Mouse (Mus musculus) lung, embryonic 16.5 days (tissue): ENCODE results near the gene Alk. TPM values are rescaled to one million over a fixed set of nuclear protein-coding genes. Genes with fewer than 3 reads are reported as not detected.

Experiments
- ATAC-seq: fragments of 200-750 bp; cut with Nextera tagmentation; 2 replicates; pipeline ENCODE4 v1.8.0; 2017; ENCODE audit warnings: low read depth, mild to moderate bottlenecking, moderate library complexity
- H3K27ac ChIP-seq: fragments of 300-500 bp; sonication (generic); 2 replicates; pipeline ENCODE4 v1.5.1; 2014; ENCODE audit warnings: mild to moderate bottlenecking, control low read depth, low read length
- H3K27me3 ChIP-seq: fragments of 300-500 bp; sonication (generic); 2 replicates; pipeline ENCODE4 v1.6.1; 2014; ENCODE audit warnings: low read depth, low read length, mixed read lengths; ENCODE audit not compliant: control insufficient read depth, insufficient read depth
- H3K36me3 ChIP-seq: fragments of 300-500 bp; sonication (generic); 2 replicates; pipeline ENCODE4 v1.6.1; 2014; ENCODE audit warnings: low read length; ENCODE audit not compliant: control insufficient read depth, insufficient read depth
- H3K4me1 ChIP-seq: fragments of 300-500 bp; sonication (generic); replicated peaks from 2 replicates; pipeline ENCODE4 v1.6.1; 2014; ENCODE audit warnings: low read length, mixed read lengths; ENCODE audit not compliant: control insufficient read depth, insufficient read depth
- H3K4me2 ChIP-seq: fragments of 300-500 bp; sonication (generic); 2 replicates; pipeline ENCODE4 v1.6.1; 2014; ENCODE audit warnings: low read depth, low read length, control low read depth
- H3K4me3 ChIP-seq: fragments of 300-500 bp; sonication (generic); 2 replicates; pipeline ENCODE4 v1.5.1; 2014; ENCODE audit warnings: mild to moderate bottlenecking, low read length, control low read depth
- H3K9ac ChIP-seq: fragments of 300-500 bp; sonication (generic); 2 replicates; pipeline ENCODE4 v1.6.1; 2014; ENCODE audit warnings: low read length, control low read depth
- H3K9me3 ChIP-seq: fragments of 300-500 bp; sonication (generic); 2 replicates; pipeline ENCODE4 v1.6.1; 2016; ENCODE audit warnings: low read length; ENCODE audit not compliant: control insufficient read depth
- WGBS: fragments of 180-500 bp; shearing (Covaris S2); extraction: QIAGEN DNeasy Blood & Tissue Kit; methylation state at CpG from one replicate; pipeline ENCODE4 v1.1.7; 2014; 5-methylcytosine and 5-hydroxymethylcytosine counted together
- polyA plus RNA-seq: library from polyadenylated mRNA; unstranded; fragments of >200 nt; fragmentation: Nextera tagmentation; extraction: Ambion mirVana; gene quantifications from 2 replicates; pipeline ENCODE4 v1.2.1, GENCODE M21; 2015

Alk gene
- polyA plus RNA-seq, 1 experiment from 2014 or later, result not detected

DNA sequence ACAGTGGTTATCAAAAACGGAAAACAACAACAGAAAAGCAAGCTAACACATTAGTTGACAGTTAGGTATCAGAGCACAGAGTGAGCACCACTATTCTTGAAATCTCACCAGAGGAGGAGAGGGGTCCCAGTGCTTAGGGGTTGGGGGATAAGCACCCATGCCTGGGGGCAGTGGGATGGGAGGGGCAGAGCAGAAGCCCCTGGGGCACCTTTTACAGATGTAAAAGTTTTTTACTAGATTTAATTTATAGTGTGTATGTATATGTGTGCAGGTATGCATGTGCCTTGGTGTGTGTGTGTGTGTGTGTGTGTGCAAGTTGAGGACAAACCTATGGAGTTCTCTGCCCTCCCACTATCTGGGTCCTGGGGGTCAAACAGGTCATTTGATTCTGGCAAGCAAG lies 733.8 kb downstream of the Alk start:
- no peaks in the 10 kb centered on the region for H3K4me1 ChIP-seq
- H3K36me3 ChIP-seq, result no peaks in the 10 kb centered on the region
- no peak overlapping the region for H3K4me2 ChIP-seq
- H3K27ac ChIP-seq, result no peak overlapping the region
- WGBS, result 78% methylated on average over 1 of the region's 1 CpGs
- ATAC-seq, result no peak
- no peaks in the 10 kb centered on the region for H3K27me3 ChIP-seq
- H3K9ac ChIP-seq, result no peak overlapping the region
- no peak overlapping the region for H3K4me3 ChIP-seq
- H3K9me3 ChIP-seq, result no peaks in the 10 kb centered on the region

DNA sequence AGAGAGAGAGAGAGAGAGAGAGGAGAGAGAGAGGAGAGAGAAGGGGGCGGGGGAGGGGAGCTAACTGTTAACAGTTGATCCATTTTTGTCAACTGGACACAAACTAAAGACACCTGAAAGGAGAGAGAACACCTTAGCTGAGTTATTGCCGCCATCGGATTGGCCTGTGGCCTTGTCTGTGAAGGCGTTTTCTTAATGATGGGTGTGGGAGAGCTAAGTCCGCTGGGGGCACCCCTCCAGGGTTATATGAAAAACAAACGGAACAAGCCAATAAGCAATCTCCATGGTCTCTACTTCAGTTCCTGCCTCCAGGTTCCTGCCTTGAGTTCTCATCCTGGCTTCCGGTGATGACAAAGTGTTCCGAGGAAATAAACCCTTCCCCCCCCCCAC lies 734.2 kb downstream of the Alk start:
- Histone ChIP-seq H3K4me2 (no peak overlapping the region), H3K9me3 (no peaks in the 10 kb centered on the region), H3K4me1 (no peaks in the 10 kb centered on the region), H3K27ac (no peak overlapping the region), H3K36me3 (no peaks in the 10 kb centered on the region), H3K27me3 (no peaks in the 10 kb centered on the region), H3K9ac (no peak overlapping the region), H3K4me3 (no peak overlapping the region)
- no peak for ATAC-seq
- 87% methylated on average over 8 of the region's 8 CpGs for WGBS

DNA sequence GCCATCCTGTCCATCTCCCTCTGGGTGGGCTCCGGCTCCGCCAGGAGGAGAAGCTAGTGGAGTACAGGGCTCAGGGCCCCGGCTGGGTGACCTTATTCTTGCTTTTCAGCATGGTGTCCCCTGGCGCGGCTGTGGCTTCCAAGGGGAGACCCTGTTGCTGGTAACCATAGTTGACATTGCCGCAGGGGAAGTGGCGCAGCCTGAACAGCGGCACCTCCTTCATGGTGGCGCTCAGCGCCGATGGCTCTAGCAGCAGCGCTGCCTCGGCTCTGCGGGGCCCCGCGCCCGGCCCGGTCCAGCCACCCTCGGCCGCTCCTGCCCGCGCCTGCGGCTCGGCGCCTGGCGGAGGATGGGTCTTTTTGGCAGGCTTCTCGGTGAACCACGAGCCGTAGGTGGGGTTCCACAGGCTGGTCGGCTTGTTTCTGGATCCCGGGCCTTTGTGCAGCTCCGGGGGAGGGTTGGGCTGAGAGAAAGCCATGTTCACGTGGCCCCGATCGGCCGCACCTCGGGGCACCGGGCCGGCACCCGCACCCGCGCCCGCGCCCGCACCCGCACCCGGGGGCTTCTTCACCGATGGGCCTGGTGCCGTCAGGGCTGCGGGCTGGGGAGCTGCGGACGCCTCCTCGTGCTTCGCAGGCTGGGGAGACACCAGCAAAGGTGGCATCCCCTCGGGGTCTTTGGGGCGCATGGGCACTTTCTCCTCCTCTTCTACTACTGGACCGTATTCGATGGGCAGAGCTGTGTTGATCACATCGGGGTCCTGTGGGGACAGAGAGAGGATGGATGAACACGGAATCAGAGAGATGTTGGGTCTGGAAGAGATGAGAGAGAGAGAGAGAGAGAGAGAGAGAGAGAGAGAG lies 734.8 kb downstream of the Alk start:
- peak overlapping the region; percentile 65 for H3K9ac ChIP-seq
- peak overlapping the region; percentile 45 for H3K4me3 ChIP-seq
- H3K9me3 ChIP-seq, result no peaks in the 10 kb centered on the region
- no peak overlapping the region for H3K27ac ChIP-seq
- no peaks in the 10 kb centered on the region for H3K27me3 ChIP-seq
- H3K4me2 ChIP-seq, result peak overlapping the region; percentile 86
- peak; percentile 83 for ATAC-seq
- H3K4me1 ChIP-seq, result no peaks in the 10 kb centered on the region
- H3K36me3 ChIP-seq, result no peaks in the 10 kb centered on the region
- WGBS, result 6% methylated on average over 60 of the region's 60 CpGs

DNA sequence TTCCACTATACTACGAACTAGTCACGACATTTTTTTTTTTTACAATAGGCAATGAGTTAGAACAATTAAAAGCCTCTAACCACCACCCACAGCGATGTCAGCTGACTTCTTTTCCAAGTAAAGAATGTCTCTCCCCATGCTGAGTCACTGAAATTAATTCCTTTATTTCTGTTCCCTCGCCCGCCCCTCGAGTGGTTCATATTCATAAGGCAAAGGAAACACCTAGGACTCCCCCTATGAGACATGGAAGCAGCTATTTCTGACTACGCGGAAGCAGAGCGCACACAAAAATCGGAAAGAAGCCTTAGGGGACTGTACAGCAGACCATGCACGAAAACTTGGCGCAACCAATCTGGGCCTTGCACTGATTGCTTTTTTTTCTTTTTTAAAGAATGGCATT lies 735.6 kb downstream of the Alk start:
- no peak for ATAC-seq
- Histone ChIP-seq H3K27me3 (no peaks in the 10 kb centered on the region), H3K27ac (no peak overlapping the region), H3K4me3 (no peak overlapping the region), H3K9ac (no peak overlapping the region), H3K9me3 (no peaks in the 10 kb centered on the region), H3K4me1 (no peaks in the 10 kb centered on the region), H3K4me2 (no peak overlapping the region), H3K36me3 (no peaks in the 10 kb centered on the region)
- WGBS, result 85% methylated on average over 12 of the region's 12 CpGs

DNA sequence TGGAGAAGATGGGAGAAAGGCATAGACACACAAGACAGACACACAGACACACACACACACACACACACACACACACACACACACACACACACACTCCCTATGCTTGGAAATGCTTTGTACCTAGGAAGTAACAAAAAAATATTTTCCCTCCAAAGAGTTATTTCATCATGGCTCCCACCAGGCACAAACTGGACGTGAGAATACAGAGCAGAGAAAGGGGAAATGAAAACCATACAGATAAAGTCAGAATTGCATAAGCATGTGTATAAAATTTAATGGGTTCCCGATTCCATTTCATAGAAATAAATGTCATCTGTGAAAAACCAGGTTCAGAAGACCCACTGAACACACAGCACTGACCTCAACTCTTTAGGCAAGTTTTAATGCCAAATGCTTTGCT lies 736.5 kb downstream of the Alk start:
- 85% methylated on average over 2 of the region's 2 CpGs for WGBS
- Histone ChIP-seq H3K27me3 (no peaks in the 10 kb centered on the region), H3K4me3 (no peak overlapping the region), H3K27ac (no peak overlapping the region), H3K4me2 (no peak overlapping the region), H3K4me1 (no peaks in the 10 kb centered on the region), H3K9me3 (no peaks in the 10 kb centered on the region), H3K9ac (no peak overlapping the region), H3K36me3 (no peaks in the 10 kb centered on the region)
- no peak for ATAC-seq

DNA sequence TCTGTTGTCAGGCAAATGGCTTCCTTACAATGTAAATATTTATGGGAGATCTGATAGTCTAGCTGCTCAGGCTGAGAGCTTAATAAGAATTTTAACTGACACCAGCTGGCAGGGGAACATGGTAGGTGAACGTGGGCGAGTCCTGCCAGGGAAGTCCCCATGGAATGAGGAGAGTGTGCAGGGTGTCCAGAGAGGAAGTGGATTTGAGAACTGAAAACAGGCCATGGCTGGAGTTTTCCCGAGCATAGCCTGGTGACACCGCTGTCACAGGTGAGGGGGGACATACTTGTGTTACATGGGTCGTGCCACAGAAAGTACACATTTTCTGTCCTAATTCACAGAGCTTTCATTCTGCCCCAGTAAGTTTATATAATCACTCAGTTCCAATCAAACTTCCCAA lies 739.0 kb downstream of the Alk start:
- Histone ChIP-seq H3K36me3 (no peaks in the 10 kb centered on the region), H3K27me3 (no peaks in the 10 kb centered on the region), H3K4me2 (no peak overlapping the region), H3K27ac (no peak overlapping the region), H3K9me3 (no peaks in the 10 kb centered on the region), H3K4me3 (no peak overlapping the region), H3K9ac (no peak overlapping the region), H3K4me1 (no peaks in the 10 kb centered on the region)
- no peak for ATAC-seq
- 56% methylated on average over 5 of the region's 5 CpGs for WGBS

DNA sequence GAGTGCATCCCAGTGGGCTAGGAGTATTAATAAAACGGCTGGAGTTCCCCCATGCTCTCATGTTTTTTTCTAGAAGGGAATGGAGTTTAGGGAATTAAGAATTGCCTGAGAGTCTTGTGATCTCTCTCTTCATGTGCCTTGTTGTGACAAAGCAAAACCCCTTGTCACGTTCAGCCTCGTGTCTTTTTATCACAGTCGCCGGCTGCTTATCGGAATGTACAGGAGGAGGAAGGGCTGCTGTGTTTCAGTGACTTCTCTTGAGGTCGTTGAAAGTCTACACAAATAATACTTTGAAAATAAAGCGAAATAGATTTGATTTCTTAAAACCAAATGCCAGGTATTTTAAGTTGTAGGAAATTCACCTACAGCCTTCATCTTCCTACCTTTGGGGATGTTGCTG lies 740.4 kb downstream of the Alk start:
- H3K9ac ChIP-seq, result no peak overlapping the region
- WGBS, result 72% methylated on average over 8 of the region's 8 CpGs
- H3K27ac ChIP-seq, result no peak overlapping the region
- H3K4me3 ChIP-seq, result no peak overlapping the region
- H3K4me1 ChIP-seq, result no peaks in the 10 kb centered on the region
- H3K9me3 ChIP-seq, result no peaks in the 10 kb centered on the region
- no peaks in the 10 kb centered on the region for H3K27me3 ChIP-seq
- no peaks in the 10 kb centered on the region for H3K36me3 ChIP-seq
- no peak for ATAC-seq
- H3K4me2 ChIP-seq, result no peak overlapping the region

DNA sequence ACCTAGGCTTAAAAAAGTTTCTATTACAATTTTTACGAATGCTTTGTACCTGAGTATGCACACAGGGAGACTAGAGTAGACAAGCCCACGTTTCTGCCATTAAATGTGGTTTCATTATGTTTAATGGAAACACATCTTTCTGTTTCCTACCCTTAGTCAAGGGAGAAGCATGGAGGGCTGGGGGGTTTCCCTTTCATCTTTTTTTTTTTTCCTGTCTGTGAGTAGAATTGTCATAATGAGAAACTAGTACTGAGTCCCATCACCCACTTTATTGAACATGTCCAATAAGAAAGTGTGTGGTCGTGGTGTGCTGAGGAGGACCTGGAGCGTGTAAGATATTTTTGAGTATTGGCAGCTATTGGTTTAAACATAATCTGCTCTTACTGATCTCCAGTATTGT lies 741.5 kb downstream of the Alk start:
- Histone ChIP-seq H3K9ac (no peak overlapping the region), H3K4me1 (no peaks in the 10 kb centered on the region), H3K9me3 (no peaks in the 10 kb centered on the region), H3K27ac (no peak overlapping the region), H3K36me3 (no peaks in the 10 kb centered on the region), H3K4me2 (no peak overlapping the region), H3K4me3 (no peak overlapping the region), H3K27me3 (no peaks in the 10 kb centered on the region)
- 67% methylated on average over 4 of the region's 4 CpGs for WGBS
- ATAC-seq, result no peak

DNA sequence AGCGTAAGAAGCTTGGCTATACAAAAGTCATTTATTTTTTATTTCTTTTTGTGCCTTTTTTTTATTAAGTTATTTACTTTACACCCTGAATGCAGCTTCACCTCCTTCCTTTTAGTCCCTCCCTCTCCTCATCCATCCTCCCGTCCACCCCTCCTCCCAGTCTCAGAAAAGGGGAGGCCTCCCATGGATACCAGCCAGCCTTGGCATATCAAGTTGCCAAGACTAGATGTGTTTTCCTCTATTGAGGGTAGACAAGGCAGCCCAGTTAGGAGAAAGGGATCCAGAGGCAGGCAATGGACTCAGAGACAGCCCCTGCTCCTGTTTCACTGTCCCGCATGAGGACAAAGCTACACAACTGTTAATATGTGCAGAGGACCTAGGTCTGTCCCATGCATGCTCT lies 742.2 kb downstream of the Alk start:
- Histone ChIP-seq H3K4me2 (no peak overlapping the region), H3K9ac (no peak overlapping the region), H3K9me3 (no peaks in the 10 kb centered on the region), H3K36me3 (no peaks in the 10 kb centered on the region), H3K27ac (no peak overlapping the region), H3K27me3 (no peaks in the 10 kb centered on the region), H3K4me3 (no peak overlapping the region), H3K4me1 (no peaks in the 10 kb centered on the region)
- ATAC-seq, result no peak
- WGBS, result 81% methylated on average over 3 of the region's 3 CpGs
